Mouse (Mus musculus): ENCODE data around the gene Dram1.
"Not testable (repeated sequence)": the region's sequence is repeated elsewhere in the genome, so short reads cannot be mapped to it uniquely, and the experiment has no call there.

Gene Dram1

DNA sequence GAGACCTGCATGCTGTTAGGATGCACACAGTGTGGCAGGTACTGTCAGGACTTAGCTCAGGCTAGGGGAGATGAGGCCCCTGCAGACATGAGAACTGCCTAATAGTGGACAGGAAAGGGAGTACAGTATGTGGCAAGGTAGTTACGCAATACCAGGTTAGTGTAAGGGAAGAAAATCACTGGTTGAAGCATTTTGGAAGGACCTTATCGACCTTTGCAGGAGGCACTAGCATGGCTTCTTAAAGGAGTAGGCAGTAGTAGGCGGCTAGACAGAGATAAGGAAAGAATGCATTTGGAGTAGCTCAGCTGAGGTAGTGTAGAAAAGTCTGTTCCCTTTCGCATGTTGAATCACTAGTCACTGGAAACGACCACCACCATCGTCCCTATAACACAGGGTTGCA, 6.9 kb upstream of the Dram1 start:
- peak; percentile 38 for DNase-seq

DNA sequence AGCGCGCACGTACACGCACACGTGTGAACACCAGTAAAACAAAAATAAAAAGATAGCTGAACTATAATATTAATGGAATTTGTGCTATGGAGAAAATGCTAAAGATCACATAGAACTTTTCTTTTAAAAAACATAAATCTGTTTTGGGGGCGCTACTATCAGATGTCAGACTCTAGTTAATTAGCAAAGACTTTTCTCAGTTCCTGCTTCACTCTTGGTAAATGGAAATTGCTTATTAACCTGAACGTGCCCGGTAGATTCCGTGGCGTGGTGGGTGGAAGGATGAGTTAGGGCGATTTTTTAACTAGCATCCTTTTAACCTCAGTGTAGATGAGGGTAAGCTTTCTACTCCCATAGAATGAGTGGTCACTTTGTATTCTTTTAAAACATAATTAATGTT, 6.4 kb upstream of the Dram1 start:
- DNase-seq = peak; percentile 31

DNA sequence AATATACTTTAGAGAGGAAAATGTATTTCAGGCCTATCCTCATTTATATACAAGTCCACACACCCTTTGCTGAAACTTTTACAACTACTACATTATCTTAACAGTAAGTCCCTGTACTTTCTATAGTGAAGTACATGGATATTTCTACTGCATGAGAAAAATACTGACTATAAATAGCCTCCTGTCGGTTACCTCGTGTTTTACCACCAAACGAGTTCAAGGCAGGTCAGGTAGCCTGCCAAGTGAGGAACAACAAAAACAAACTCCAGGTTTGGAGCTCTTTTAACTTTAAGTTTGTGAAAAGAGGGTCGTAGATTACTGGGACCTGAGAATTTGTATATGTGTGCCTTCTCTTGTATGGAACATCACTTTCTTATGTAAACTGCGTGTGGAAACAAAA, 5.2 kb upstream of the Dram1 start:
- DNase-seq = peak; percentile 40

DNA sequence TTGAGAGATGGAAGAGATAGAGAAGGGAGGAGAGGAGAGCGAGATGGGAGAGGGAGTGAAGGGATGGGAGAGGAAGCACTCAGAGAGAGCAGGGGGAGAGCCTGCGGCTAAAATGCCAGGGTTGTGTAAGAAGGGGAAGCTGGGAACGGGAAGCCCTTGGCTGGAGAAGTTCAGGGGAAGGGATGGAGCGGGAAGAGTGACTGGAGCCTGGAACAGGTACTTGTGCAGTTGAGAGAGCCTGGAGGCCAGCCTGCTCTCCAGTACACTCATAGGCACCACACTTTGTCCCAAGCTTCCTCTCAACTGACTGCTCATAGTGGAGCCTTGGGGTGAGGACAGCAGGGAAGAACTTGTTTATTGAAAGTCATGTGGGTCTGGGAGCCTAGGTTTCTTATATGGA, 4.6 kb upstream of the Dram1 start:
- no peak for DNase-seq

DNA sequence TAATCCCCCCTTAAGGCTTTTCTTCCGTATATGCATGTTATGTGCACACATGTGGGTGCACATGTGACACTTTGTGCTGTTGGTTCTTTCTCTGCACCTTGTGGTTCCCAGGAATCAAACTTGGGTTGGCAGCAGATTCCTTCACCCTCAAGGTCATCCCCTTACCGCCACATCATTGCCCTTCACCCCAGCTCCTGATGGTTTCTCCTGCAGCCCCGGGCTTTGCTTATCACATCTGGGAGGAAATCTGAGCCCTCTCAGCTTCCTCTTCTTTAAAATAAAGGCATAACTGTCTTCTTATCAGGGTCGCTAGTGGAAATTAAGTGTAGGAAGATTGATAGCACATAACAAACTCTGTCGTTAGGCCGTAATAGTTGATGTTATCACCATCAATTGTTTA, 3.1 kb upstream of the Dram1 start:
- DNase-seq = no peak

DNA sequence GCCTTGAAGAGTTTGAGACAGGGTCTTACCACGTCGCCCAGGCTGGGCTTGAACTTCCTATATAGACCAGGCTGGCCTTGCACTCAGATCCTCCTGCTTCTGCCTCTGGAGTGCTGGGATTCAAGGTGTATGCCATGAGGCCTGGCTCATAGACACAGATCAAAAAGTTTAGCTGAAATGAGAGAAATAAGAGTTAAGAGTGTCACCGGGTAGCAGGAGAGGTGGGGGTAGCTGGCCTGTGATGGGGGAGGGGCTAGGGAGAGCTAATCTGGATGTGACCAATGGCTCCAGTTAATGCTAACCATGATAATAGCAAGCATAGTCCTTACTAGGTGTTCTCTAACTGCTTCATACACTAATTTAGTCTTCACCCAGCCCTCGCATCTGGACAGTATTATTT, 2.4 kb upstream of the Dram1 start:
- no peak for DNase-seq

DNA sequence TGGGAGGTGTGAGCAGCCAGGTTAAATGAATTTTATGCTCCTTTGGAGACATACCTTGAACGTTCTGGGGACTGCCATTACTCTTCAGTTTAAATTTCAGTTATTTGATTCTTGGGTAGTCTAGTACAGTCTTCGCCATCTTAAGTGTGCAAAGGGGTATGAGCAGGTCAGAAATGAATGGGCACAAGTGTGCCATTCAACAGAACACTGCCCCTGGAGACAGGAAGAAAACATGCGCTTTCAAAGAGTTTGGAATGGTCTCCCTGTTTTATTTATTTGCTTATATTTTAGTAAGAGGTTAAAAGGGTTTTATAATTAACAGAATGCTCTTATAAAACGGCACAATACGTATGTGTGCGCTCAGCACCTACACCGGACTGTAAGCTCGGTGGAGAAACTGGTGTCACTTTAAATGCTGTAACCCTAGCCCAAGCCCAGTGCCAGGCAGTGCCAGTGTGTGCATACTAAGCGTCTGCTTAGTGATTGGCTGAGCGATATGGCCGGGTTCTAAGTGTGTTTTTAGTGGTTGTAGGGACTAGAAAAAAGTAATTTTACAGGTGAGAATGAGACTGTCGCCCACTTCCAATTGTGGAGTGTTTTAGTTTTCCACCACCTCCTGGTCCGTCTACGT, 1.7 kb upstream of the Dram1 start:
- peak; percentile 43 for DNase-seq

DNA sequence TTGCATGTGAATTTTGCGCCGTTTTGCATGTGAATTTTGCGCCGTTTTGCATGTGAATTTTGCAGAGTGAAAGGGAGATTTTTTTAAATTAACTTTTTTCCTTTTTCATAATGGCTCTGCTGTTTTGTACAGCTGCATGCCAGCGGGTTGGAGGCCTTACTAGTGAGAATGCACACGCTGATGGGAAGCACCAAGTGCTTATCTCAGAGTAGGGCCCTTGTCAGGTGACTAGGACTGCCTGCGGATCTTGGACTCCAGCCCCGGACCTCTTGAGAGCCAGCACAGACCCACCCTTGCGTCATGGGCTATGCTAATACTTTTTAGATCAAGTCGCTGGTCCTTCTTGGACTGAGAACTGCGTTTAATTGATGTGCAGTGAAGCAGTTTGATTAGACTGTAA, 1.1 kb upstream of the Dram1 start:
- DNase-seq = peak; percentile 49

DNA sequence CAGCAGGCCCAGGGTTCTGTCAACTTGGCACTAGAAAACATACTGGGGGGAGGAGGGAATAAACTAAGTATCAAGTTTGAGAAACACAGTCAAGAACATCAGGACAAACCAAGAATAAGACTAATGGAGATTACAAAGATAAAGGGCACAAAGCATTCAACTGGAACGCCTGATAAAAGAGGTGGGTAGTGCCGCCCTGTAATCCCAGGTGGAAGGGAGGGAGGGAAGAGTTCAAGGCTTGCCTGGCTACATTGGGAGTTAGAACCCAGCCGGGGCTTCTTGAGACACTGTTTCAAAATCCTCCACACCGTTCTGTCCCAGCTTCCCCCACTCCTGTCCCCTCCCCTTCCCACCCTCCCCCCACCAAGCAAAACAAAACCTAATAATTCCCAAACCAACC, 1.2 kb downstream of the Dram1 start:
- DNase-seq = no peak

DNA sequence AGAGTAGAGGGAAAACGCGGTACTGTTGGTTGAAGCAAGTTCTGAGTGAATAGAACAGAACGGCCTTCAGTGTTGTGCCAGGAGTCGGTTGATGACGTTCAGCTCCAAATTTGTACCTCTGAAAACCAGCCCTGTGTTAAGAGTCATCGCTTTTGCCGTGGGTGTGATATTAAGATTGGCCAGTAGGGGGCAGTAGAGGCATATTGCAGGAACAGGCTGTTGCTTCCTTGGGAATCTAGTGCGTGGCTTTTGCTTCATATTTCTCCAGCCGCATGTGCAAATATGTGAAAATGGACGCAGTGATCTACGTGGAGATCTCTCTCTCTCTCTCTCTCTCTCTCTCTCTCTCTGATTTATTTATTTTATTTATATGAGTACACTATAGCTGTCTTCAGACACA, 2.1 kb downstream of the Dram1 start:
- DNase-seq = peak; percentile 91

DNA sequence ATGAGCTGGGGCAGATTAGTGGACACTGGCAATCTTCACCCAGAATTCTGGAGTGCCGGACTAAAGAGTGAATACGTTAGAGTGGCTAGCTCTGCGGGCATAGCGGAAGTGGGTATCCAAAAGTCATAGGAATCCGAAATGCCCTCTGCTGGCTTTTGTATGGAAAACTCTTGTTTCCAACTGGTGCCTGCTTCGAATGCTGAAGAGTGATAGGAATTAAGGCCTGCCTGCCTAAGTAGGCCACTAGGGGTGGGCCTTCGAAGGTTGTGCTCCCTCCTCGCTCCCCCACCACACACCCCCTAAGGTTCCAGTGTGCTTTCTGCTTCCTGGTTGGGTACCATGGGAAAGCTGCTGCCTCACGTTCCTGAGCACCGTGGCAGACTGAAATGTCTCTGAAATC, 3.9 kb downstream of the Dram1 start:
- DNase-seq = no peak

DNA sequence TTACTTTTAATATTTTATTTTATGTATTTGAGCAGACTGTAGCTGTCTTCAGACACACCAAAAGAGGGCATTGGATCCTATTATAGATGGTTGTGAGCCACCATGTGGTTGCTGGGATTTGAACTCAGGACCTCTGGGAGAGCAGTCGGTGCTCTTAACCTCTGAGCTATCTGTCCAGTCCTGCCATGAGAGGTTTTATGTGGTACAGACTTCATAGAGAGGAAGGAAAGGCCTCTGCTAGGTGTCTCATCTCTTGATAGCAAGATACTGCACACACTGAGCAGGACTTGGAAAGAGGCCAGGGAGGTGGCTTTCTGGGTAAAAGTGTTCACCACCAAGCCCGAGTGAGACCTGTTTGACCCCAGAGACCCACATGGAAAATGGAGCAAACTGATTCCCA, 5.9 kb downstream of the Dram1 start:
- not testable (repeated sequence) for DNase-seq

DNA sequence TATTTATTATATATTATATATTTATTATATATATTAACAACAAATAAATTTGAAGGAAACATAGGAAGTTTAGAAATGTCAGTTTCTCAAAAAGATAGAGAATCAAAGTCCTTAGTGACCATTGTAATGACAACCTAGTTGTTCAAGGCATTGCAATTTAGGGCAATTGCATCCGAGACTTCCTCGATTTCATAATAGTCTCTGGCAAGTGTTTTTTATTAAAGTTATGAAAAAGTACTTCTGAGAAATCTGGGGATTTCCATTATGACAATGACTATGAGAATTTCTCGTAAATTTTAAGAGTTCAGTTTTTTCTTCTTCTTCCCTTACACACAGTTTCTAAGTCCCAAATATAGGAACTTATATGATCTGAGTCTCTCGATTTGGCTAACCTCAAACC, 6.4 kb downstream of the Dram1 start:
- no peak for DNase-seq

DNA sequence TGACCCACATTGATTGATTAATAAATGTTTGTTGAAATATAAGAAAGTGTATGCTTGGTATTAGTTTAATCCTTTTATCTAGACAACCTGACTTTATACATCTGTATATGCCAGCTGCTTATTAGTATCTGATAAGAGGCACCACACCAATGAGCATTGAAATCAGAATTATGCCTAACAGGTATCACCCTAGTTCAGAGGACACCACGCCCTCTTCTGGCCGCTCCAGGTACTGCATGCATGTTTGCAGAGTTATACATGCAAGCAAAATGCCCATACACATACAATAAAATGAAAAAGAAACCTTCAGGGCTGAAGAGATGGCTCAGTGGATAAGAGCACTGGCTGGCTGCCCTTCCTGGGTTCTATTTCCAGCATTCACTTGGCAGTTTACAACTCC, 7.1 kb downstream of the Dram1 start:
- DNase-seq = no peak

DNA sequence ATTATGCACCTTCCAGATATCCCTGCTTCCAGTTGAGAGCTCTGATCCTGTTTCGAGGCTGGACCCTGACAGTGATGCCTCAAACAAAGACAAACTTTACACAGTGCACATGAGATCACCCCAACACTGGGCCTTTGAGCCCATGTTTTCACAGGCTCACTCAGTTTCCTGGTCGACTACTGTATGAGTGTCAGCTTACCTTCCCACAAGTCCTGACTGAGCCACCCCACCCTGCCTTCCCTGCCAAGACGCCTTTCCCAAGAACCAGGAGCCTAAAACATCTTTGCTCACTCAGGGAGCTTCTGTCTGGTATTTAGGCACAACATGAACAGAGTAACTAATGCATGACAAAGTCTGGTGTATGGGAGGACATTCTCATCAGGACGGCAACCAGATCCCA, 9.6 kb downstream of the Dram1 start:
- no peak for DNase-seq

DNA sequence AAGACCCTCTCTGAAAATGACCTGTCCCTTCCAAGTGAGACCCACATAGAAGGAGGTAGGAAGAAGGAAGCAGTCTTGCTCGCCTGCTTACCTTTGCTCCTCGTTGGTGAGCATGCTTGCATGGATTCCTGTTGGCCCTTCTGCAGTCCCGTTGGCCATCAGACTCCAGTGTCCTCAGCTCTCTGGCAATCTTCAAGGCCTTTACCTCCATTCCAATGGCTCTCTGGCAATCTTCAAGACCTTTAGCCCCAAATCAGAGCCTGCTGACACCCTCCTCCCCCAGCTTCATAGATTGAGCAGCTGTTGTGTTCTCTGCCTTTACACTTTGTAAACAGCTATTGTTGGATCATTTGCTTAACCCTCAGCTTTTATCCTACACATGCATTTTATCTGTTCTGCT, 14.7 kb downstream of the Dram1 start:
- DNase-seq = no peak

DNA sequence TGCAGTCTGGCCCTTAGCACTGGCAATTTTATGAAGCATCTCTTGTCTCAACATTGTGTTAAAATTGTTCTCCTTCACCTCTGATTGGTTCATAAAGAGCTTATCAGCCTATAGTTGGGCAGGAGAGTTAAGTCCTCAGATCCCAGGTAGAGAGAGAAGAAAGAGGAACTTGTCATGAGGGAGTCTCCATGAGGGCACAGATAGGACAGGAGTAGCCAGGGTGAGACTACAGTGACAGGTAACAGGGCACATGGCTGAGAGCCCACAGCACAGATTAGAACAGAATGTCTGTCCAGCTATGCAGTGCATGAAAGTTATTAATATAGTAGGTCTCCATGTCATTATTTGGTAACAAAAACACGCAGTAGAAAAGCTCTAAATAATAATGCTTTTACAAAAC, 16.7 kb downstream of the Dram1 start:
- no peak for DNase-seq

DNA sequence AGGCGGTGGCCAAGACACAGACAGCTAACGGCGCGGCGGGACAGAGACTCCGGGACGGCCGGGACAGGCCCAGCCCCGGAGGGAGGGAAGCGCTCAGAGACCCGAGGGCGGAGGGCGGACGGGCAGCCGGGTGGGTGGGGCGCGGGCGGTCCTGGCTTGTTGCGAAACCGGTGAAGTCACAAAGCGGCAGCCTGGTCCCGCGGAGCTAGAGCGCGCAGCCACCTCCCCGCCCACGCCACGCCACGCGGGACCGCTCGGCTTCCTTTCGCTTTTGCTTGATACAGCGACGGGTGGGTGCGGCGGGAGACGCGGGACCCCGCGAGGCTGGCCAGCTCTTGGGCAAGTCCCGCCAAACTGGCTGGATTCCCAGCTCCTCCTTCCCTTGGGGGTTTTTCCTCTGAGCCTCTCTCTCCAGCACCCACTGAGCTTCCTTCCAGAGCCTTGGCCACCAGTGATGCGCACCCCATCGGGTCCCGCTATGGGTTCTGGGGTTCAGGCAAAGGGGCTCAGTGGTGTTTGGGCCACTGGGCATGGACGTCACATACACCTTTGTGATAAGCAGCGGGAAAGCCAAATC, 21.8 kb downstream of the Dram1 start:
- DNase-seq = peak; percentile 58

DNA sequence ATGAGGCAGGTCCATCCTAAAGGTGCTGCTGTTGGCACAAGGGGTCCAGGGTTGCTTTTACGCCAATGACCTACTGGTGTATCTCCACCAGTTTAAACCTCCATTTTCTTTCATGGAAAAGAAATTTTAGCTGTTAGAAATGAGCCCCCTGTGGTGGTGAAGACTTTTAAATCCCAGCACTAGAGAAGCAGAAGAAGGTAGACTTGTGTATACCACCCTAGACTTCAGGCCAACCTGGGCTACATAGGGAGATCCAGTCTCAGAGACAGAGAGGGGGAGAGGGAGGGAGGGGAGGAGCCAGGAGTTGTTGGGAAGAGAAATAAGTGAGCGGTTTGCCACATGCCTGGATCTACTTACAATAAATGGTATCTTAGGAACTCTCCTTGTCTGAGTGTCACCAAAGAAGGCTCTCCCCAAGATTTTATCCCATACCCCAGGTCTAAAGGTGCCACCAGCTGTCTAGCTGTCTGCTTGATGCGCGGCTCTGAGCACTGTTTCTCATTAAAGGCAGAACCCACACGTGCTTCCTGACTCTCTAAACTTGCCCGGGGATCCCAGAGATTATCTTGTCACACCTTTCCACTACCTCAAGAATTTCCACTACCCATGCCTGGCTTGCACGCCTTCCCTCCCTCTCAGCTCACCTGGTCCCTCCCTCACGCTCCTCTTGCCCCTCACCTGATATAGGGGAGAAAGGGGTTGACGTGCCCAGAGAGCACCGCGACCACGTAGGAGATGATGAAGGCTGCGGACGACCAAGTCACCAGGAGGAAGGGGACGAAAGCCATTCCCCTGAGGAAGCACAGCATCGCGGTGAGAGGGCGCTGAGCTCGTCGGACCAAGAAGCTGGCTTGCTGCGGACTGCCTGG, 22.5 kb downstream of the Dram1 start:
- DNase-seq = no peak

DNA sequence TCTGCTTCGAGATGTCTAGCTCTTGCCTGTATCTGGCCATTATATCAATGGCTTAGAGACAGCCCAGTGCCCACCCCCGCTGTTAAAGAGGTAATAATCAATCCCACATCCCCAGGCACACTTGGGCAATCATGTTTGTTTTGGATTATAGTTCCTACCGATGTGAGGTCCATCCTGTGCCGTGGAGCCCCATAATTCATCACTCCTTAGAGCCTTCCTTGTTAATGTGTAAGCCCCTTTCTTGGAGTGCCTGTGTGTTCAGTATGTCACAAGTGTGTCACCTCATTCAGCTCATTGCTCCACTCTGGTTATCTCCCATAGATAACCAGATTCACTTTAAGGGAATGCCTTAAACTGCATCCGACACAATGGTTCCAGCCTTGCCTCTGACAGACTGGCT, 24.3 kb downstream of the Dram1 start:
- no peak for DNase-seq

DNA sequence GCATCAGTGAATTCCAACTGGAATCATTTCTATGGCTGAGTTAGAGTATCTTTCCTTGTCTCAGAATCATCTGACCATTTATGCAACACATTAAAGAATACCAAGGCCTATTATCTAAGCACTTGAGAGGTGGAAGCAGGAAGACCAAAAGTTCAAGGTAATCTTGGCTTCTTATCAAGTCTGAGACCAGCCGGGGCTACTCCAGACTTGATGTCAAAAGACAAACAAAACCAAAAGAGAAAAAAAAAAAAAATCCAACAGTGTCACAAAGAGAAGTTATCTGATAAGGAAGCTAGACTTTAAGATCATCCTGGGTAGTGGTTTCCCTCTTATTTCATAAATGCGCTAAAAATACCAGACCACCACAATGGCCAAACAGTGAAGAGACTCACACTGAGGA, 26.3 kb downstream of the Dram1 start:
- DNase-seq = peak; percentile 40

DNA sequence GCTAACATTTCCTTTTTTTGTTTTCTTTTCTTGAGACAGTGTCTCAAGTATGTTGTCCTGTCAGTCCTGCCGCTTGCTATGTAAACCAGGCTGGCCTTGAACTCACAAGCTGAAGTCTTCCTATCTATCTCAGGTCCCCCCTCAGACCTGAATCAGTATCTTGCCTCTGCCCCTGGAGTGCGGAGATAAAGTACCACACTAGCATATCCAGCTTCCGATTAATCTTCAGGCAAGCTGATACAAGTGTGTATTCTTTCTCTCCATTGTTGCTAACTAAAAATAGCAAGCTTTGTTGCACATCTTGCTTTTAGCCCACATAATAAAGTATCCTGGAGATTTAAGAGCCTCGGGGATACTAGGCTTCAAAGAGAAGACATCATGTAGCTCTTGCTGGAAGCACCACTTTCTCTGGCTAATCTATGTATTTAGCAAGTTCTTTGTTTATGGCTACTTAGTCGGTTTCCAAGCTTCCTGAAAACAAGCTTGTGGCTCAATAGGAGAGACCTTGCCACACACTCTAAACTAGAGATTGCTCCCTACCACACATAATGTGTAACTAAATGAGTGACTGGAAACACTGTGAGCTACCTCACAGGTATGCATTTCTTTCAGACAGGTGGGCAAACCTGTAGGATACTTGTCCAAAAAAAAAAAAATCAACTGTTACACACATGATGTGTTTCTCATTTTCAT, 27.3 kb downstream of the Dram1 start:
- no peak for DNase-seq

DNA sequence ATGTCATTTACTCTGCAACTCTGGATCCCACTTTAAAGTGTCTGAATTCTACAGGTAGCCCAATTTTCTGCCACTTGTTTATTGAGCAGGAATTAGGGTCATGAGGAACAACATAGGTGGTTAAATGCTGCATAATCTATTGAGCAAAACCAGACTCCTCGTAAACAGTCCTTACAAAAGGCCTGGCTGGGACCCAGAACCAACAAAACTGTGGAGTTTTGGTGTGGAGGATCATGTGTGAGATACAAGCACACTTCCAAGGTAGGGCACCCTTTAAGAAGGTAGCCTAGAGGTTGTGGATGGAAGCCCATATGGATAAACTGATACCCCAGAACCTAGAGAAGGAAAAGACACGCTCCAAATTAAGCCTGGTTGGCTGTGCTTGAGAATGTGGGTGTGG, 28.2 kb downstream of the Dram1 start:
- DNase-seq = no peak

DNA sequence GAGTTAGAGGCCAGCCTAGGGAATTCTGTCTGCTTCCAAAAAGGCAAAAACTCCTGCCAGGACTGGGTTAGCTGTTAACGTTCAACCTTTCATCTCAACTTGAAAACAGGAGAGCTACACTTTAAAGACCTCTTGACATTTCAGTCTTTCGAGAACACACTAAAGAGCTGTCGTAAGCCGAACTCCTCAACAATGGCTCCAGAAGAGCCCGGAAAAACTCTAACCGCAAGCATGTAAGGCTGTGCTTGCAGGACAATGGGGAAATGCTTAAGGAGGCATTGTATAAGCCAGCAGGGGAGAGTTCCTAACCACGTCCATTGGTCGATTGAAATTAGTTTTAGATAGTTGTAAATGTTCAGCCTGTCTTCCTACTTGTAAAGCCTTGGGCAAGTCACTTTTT, 29.1 kb downstream of the Dram1 start:
- no peak for DNase-seq
